Mouse (Mus musculus): ENCODE results near the gene Pde6h.

The Pde6h gene

DNA sequence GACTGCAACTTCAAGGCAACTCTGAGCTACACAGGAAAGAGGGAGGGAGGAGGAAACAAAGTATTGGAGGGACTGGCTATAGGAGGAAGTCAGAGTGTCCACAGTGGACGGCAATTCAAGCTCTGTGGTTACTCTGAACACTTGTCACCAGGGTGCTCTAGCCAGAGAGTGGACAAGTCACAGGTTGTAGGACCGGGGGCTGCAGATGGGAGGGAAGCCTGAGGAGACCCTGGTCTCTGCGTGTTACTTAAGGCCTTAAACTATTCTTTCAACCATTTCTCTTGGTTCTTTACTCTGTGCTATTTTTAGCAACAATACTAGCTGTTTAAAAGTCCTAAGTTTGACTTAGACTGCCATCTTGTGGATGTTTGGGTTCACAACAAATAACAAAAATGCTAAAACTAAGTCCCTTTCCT lies 56.7 kb downstream of the Pde6h start:
- no peak for DNase-seq (ENCODE audit: low spot score)

DNA sequence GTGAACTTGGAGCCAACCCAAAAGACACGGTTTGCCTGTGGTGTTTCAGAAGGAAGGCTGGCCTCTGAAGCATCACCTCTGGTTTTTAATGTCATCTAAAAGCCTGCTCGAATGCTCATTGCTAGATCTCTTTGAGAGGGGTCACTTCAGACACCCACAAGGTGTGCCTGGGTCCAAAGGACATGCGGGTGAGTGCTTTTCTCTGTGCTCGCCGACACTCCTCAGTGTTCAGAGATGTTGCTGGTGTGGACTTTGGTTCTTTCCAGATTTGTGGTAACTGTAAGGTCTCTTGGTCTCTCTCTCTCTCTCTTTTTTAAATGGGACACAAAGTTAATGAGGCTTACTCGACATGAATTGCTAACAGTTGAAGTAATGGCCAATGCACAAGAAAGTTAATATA lies 58.9 kb downstream of the Pde6h start:
- DNase-seq (ENCODE audit: low spot score) = no peak

DNA sequence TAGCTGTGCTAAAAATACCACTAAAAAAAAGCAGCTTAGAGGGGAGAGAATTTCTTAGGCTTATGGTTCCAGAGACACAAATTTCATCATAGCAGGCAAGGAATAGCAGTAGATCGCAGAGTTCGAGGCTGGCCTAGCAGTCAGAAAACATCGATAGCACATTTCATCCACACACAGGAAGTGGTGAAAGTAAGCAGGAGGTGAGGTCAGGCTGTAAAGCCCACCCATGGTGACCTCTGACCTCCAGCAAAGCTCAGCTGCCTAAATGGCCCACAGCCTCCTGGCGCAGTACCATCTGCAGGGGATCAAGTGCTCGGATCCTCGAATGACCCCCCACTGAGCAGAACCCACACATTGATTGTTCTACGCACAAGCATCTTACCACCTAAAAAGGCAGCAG lies 59.6 kb downstream of the Pde6h start:
- DNase-seq (ENCODE audit: low spot score) = no peak

DNA sequence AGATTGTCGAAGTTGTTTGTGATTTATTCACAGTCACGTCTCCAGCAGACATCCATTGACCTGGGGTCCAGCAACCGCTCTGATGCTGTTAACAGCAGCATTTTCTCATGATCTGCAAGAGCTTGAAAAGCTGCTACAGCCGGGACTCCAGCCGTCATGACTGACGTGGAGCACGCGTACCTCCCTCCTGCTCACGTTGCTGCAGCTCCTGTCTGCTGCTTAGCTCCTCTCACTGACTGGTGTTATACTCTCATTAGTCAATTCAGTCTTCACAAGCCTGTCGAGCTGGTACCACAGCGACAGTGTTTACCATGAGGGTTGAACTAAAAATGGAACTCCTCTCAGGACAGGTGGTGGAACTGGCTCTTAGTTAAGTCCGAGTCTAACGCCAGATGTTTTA lies 62.4 kb downstream of the Pde6h start:
- DNase-seq (ENCODE audit: low spot score) = no peak

DNA sequence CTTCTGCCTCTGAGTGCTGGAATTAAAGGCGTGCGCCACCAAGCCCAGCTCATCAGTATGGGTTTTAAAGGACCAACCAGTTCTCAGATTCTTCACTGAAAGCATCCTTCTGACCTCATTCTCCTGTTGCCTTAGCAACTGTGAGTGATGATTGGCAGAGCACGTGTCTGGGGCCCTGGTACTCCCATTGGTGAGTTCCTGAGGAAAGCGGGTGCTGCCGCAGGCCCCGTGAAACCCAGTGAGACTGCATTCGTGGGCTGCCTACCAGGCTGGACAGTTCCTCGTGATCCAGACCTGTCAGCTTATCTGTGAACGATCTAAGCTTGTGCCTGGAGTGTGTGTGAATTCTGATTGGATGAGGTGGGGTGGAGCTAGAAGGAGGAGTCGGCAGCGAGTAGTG lies 63.1 kb downstream of the Pde6h start:
- DNase-seq (ENCODE audit: low spot score) = no peak

DNA sequence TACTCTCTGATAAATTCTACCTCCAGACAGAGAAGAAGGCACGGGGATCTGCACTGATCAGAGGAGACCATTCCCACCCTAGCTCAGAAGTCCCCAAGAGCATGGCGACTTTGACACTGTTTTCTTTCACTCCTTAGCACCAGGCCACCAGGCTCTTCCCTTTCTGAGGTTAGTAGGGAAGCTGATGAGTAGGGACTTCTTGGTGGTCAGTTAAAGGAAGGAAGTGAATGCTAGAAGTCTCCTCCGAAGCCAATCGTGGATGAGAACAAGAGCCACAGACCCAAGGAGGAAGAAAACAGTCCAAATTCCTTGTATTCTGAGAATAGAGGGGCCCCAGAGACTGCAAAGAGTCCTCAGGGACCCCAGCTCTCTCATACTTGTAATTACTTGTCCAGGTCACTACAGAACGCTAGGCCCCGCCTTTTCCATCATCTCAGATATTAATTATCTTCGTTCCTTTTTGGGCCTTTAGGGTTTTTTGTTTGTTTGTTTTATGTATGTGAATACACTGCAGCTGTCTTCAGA lies 65.0 kb downstream of the Pde6h start:
- no peak for DNase-seq (ENCODE audit: low spot score)

DNA sequence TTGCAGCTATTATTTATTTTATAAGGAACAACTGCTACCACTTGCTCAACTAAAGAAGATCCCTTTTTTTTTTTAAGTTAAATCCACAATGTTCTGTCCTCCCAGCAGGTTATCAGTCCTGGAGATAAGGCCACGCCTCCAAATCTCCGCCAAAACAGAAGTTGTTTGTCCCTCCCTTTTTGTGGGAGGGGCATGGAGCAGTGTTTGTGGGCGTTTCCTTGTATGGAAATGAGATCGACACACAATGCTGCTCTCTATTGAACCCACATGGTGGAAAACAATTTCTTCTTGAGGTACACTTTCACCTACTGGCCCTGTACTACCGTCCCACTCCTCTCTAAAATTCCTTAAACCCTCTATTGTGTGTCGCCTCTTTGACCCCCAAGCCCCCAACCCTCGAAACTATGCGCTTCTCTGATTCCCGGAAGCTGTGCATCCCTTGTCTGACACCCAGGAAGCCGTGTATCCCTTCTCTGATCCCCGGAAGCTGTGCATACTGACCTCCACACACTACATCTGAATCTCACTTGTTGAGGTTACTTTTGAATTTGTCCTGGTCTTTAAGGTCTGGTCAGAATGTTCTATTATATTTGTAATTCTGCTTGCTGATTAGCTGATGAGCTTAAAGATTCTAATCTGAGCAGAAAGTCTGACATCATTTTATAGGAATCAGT lies 66.3 kb downstream of the Pde6h start:
- DNase-seq (ENCODE audit: low spot score) = peak; percentile 74

DNA sequence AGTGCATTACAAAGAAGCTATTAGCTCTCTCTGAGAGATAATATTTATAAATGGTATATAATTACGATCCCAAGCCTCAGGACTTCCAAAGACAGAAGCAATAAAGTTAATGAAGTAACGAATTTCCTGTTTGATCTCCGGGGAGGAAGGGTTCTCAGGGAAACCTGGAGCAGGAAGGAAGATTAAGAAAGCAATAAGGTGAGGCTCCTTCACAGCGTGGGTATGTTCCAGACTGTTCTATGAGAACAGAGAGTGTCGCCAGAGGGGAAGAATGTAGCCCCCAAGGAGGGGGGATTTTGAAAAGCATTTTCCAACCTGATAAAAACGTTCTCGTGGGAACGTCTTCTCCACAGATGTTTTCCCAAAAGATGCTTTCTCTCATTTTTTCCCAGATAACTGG lies 66.9 kb downstream of the Pde6h start:
- DNase-seq (ENCODE audit: low spot score) = no peak

DNA sequence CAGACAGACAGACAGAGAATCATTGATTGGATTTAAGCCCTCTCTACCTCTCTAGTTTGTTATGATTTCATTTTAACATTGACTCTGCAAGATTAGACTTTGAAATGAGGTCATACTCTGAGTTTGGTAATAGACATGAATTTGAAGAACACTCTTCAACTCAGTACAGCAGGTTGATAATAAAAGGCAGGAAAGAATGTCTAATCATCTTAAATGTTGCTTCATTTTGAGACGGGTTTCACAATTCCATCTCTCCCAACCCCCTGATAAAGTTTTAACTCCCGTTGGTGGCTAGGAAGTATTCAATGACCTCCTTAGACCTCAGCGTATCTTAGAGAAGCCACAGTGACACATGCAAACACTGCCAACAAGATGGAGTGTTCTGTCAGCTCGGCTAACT lies 69.9 kb downstream of the Pde6h start:
- no peak for DNase-seq (ENCODE audit: low spot score)

DNA sequence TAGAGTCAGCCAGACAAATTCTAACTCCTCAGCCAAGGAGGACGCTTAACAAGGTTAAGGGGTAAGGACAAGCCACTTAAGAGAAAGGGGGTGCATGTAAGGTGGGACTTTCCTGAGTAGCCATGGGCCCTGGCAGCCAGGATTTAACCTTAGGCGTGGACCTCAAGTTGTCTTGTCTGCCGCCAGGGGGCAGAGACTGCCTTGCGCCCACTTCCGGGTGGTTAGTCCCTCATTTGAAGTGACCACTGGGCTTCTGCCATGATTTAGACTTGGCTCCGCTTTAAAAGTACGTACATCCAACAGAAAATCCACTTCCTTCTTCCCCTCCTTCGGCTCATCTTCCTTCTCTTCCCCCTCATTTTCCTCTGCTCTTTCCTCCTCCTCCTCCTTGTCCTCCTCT lies 71.9 kb downstream of the Pde6h start:
- no peak for DNase-seq (ENCODE audit: low spot score)

DNA sequence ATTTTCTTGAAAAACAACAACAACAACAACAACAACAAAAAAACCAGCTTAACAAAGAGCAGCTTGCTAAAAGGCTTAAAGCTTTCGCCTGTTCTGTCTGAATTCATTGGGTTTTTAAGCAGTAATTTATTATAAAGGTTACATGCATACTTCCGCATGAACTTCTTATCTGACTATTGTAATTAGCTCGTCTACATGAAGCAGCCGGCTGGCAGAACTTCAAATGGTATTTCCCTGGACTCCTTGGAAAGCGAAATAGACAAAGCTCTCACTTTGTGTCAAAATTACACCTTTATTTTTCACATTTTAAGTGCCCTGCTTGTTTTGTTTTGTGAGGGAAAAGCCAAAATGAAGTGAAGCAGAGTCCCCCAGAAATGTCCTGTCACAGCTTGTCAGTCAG lies 72.7 kb downstream of the Pde6h start:
- no peak for DNase-seq (ENCODE audit: low spot score)

DNA sequence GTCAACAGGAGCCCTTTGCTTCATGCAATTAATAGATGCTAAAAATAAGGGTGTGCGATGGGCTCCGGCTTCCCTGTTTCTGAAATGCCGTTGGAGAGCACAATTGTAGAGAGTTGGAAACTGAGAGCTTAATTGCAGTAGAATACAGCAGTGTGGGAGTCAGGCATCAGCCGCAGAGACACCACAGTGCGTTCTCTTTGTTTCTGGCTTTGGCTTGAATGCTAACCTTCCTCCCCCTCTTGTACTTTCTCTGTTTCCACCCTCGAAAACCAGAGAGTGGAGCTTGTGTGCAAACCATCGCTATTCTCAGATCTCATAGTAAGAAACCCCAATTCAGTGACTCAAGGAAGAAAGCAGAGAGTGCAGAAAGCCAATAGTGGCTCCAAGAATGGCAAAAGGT lies 74.5 kb downstream of the Pde6h start:
- DNase-seq (ENCODE audit: low spot score) = peak; percentile 37

DNA sequence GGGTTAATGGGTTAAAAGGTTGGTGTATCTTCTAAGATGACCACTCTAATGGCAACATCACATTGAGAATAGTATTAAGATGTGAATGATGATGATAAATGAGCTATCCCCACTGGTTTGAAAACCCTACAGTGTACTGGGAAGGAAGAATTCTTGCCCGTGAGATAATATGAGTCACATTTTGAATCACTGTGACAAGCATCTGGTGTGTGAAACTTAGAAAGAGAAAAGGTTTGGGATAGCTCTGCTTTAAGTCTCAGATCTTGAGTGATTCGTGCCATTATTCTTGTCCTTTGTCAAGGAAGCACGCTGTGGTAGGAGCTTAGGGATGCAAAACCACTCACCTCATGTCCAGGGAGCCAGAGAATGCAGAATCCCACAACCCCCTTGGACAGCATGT lies 75.4 kb downstream of the Pde6h start:
- DNase-seq (ENCODE audit: low spot score) = no peak

DNA sequence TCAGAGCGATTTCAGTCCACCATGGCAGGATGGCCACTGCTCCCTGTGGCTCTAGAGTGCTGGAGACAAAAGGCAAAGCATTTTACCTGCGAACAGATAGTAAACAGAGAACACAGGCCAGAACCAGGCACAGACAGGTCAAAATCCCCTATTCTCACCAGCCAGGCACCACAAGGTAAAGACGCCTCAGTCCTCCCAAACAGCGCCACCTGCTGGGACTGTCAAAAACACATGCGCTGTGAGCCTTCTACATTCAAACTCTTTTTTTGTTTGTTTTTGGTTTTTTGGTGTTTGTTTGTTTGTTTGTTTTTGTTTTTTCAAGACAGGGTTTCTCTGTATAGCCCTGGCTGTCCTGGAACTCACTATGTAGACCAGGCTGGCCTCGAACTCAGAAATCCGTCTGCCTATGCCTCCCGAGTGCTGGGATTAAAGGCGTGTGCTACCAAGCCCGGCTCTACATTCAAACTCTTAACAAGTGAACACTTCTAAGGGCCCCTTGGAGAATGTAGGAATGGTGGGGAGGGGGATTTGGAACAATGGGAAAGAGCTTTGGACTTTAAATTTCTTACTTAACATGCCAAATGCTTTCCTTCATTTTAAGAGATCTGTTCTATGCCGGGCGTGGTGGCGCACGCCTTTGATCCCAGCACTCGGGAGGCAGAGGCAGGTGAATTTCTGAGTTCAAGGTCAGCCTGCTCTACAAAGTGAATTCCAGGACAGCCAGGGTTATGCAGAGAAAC lies 76.2 kb downstream of the Pde6h start:
- peak; percentile 50 for DNase-seq (ENCODE audit: low spot score)

DNA sequence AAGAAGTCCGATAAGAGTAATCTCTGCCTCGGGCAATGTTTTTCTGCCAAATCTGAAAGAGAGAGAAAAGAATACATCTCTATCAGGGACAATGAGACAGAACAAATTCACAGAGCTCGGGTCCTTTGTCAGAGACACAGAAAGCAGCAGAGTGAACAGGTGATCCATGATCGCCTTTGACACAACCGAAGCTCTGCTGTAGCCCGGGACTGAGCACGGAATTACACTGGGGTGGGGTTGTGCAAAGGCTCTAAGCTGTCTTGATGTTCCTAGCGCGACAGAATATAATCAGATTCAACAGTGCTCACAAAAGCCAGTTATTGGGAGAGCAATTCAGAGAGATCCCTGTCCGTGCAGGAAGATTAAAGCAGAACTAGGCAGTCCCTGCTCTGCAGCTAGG lies 77.1 kb downstream of the Pde6h start:
- peak; percentile 29 for DNase-seq (ENCODE audit: low spot score)

DNA sequence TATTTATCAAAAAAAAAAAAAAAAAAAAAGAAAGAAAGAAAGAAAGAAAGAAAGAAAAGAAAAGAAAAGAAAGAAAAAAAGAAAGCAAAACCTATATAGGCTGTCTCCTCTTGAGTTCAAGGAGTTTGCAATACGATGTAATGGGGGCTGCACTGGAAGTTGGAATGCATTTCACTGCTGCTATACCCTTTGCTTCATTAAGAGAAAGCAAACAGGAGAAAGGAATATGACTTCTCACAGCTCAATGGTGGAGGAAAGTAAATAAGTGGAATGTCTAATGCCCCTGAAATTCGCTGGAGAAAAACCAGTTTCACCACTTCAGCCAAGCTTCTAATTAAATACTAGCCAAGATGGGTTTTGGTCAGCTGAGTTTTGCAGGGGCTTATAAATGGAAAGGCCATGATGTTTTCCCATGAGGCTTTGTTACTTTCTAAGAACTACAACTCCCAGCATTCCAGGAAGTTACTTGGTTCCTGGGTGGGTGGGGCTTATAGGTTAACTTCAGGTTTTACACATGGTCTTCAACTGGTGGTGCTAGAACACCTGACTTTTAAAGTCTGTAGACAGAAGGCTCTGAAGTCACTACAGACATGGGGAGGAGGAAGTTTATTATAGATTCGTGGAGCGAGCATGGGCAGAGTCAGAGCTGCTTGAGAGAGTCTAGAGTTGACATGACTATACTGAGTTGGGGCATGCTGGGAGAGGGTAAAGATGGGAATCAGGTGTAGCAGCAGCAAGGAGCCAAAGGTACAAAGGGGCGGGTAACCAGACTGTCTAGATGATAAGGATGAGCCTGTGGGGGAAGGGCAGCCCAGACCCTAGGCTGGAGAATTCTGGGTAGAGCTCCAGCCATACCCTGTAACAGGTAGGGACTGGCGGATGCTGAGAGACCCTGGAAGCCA lies 77.9 kb downstream of the Pde6h start:
- no peak for DNase-seq (ENCODE audit: low spot score)

DNA sequence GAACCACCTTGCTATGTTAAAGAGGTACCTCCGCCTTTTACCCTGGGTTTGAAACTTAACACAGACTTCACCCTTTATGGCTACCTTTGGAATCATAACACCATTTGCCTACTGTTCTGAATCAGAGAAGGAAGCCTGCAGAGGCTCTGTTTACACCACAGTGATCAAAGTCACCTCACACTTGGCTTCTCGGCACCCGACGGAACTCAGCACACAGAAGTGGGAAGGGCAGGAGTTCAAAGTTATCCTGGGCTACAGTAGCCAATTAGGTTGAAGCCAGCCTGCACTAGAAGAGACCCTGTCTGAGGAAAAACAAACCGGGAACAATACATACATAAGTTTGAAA lies 78.5 kb downstream of the Pde6h start:
- DNase-seq (ENCODE audit: low spot score) = no peak

DNA sequence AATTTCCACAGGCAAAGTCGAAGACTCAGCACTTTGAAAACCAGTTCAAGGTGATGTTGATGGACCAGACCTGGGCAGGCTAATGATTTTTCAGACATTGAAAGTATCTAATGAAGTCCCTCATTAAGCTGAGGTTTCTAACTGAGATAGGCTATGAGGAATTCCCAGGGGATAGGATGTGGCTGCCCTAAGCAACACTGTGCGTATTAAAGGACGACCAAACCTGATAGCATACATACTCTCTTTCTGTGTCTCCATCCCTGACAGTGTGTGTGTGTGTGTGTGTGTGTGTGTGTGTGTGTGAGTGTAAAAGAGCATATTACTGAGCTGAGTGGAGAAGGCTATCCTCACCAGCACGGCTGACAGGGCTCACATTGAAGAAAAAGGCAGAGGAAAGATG lies 80.7 kb downstream of the Pde6h start:
- no peak for DNase-seq (ENCODE audit: low spot score)

DNA sequence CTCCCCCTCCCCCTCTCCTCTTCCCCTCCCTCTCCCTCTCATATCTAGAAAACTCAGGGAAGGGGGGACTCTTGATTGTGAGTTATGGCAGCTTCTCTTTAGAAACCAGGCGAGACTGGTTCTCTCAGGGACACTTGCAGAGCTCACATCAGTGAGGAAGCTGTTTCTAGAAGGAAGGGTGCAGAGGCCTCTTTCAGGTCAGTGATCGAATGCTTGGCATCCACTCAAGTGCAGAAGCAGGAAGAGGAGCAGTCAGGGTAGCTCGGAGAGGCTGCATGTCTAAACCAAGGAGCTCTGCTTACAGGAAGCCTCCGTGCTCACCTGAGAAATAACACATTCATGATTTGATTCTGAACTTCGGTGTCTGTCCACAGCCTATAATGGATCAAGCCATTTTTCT lies 87.6 kb downstream of the Pde6h start:
- no peak for DNase-seq (ENCODE audit: low spot score)

DNA sequence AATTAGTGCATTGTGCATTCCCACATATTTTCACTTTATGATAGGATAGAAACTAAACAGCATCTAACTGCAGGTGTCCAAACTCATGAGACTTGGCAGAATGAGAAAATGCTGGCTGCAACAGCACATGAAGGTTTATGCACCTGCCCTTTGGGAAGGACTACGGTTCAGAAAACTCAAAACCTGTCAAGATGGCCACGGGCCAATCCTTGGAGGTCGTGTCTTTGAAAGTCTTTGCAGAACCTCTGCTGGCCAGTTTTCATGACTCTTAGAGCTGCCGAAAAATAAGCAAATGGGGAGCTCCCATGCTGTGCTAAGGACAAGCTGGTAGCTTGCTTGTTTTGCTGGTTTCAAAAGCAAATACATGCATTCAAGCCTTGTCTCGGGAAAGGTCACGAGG lies 90.7 kb downstream of the Pde6h start:
- DNase-seq (ENCODE audit: low spot score) = no peak

DNA sequence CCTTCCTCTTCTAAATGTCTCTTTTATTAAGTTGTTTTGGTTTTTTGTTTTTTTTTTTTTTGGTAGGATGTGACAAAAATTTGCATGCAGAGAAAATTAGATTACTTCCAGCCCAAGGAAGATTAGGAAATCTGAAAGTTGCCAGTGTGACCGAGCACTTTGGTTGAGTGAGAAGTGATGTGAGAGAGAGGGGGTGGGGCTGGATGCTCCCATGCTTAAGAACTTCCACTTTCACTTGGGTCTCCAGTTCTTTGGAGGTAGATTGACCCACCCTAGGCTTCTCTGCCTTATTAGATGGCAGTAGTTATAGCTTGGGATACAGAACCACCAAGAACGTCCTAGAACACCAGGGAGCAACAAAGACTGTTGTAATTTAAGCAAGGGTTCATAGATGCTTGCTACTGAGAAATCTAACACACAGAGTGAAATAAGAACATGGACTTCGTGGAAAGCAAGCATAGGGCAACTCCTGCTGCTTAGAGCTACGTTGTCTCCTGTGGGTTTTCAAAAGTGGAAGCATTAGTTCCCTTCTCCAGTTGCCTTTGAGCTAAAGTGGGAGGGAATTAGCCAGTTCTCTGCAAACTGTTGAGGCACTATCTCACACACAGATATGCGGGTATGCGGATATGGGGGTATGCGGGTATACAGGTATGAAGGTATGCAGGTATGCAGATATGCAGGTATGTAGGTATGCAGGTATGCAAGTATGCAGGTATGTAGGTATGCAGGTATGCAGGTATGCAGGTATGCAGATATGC lies 93.8 kb downstream of the Pde6h start:
- DNase-seq (ENCODE audit: low spot score) = no peak
